Mouse (Mus musculus) cerebellum, adult 9-11 months (tissue): ENCODE data around the gene Piga.

Experiments
- DNase-seq: peaks from one replicate; pipeline ENCODE4 v3.0.0; 2022

Gene Piga

DNA sequence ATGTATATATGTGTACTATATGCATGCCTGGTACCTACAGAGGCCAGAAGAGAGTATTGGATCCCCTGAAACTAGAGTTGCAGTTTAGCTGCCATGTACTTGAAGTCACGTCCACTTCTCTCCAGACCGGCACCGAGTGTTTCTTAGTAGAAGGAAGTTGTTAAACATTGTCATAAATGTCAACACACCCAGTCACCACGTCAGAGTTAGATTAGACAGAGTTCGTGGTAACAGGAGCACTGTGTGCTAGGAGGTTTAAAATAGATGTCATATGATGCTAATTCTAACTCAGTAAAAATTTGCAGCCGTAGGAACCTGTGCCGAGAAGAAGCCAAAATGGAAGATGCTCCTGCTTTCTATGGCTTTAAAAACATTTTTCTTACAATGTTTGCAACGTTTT is 17.1 kb downstream of the Piga start, which contains the start of gene Asb11:
TSS of gene Asb11 (plus strand) at position 286 of the 400 bp plus-strand sequence.
- no peak for DNase-seq

DNA sequence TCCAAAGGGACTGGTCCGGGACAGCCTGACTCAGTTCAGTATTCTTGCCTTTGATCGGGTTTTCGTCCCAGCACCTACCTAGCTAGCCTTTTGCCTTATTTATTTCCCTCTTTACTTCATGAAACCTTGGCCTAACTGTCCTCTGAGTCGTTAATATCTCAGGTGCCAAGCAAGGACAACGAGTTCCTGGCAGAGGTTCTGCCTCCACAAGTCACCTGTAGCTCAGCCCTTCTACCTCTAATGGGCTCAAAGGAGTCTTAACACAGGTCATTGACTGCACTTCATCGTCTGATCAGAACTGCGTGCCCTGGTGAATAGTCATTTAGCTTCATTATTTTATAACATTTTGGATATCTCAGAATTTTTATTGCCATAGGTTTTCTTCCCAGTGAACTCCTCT is 19.9 kb downstream of the Piga start:
- DNase-seq: no peak

DNA sequence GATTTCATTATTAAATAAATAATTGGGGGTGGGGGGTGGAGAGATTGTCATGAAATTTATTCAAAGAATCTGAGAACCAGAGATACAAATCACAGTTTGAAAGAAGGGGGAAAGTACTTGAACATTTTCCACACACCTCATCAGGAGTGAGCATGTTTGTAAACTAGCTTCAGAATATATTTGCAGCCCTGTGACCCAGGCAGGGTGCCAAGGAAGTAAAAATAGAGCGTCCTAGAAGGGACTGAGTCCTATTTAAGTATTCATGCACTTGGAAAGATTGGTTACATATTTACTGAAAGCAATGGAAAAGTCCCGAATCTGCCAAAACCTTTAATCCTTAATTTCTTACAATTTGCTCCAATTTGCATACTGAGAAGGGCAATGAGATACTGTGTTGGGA is 20.6 kb downstream of the Piga start:
- no peak for DNase-seq

DNA sequence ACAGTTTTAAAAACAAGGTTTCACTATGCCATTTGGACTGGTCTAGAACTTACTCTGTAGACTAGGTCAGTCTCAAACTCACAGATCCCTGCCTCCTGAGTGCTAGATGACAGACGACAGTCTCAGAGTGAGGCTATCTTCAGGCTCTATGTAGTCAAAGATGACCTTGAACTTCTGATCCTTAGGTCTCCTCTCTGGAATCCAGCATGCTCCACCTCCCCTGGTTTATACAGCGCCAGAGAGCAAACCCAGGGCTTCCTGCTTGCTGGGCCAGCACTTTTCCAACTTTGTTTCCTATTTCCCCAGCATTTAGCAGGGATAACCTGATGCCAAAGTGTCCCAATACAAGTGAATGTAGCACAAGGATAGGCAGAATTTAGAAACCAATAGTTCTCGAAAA is 21.1 kb downstream of the Piga start:
- no peak for DNase-seq

DNA sequence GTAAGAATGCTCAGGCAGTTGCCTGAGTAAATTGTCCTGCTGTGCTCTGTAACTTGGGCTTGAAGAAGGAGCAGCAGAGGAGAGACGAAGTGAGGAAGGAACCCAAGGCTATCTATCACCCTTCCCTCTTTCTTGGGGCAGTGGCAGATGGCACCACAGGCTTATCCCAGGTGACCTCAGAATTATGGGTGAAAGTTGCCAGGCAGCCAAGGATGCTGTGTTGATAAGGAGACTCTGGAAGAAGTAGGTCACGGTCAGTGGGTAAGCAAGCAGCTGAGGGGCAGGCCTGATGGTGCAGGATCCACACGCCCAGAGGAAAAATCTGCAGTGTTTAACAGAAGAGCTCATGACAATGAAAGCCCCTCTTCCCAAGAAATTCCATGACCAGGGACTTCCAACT is 21.7 kb downstream of the Piga start:
- DNase-seq: no peak

DNA sequence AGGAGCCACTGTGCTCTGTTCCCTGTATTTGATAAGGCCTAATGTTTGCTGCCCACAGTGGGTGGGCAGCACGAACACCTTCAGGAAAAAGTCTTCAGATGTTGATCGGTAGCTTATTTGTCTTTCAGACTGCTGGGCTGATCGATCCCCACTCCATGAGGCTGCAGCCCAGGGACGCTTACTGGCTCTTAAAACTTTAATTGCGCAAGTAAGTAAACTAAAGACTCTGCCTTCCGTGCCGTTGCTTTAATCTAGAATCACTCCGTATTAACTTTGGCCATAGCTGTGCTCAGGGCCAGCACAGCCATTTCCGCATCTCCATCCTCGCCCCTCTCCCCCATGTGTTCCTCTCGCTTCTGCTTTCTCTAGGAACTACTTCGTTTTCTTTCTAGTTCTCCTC is 26.0 kb downstream of the Piga start:
- DNase-seq: no peak

DNA sequence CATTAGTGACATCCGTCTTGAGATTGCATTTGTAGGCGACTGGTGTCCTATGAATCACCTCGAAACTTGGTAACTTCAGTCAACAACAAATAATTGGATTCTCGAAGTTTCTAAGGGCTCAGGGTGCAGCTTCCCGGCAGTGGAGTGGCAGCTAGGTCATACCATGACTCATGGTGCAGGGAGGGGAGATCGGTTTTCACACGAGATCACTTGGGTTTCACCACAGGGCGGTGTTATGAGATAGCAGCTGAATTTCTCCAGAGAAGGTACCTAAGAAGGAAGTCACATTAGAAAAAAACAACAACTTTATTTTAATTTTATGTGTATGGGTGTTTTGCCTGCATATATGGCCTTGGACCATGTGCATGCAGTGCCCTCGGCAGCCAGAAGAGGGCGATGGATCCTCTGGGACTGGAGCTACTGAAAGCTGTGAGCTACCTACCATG is 26.5 kb downstream of the Piga start:
- DNase-seq: no peak

DNA sequence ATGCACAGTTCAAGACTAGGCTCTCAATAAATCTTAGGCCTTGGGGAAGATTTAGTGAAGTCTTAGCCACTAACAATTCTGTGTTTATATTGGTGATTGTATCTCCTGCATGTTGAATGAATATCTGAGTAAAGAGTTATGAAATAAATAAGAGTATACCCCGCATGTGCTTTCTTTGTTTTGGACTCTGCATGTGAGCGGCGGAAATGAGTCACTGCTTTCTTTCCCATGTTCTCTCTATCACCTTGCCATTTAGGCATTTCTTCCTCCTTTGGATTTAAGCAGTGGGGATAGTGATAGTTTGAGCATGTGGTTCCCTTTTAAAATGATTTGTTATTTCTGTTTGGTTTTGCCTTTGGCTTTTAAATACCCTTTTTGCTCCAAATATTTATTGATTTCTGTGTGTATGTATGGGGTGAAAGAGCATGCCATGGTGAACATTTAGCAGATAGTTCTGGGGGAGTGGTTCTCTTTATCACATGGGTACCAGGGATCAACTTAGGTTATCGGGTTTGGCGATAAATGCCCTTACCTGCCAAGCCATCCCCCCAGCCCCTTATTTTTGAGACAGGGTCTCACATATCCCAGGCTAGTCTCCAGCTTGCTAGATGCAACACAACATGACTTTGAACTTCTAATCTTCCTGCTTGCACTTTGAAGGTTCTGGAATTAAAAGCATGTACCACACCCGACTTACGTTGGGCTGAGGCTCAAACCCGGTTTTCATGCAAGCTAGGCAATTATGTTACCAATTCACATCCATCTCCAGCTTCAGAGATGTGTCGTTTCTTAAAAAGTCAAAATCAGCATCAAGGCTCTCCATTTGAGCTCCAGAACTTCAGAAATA is 27.5 kb downstream of the Piga start:
- DNase-seq: no peak

DNA sequence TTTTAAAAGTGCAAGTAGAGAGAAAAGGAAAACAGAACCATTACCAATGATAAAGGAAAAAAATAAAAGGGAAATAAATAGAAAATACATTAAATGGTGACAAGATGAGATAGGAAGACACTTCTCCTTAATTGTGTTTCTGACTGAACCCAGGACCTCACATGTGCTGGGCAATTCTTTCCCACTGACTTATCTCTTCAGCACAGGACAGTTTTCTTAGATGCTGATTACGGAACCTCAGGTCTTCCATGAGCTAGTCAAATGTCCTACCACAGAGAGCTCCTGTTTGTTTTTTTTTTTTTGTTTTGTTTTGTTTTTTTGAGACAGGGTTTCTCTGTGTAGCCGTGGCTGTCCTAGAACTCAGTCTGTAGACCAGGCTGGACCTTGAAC is 28.1 kb downstream of the Piga start:
- no peak for DNase-seq

DNA sequence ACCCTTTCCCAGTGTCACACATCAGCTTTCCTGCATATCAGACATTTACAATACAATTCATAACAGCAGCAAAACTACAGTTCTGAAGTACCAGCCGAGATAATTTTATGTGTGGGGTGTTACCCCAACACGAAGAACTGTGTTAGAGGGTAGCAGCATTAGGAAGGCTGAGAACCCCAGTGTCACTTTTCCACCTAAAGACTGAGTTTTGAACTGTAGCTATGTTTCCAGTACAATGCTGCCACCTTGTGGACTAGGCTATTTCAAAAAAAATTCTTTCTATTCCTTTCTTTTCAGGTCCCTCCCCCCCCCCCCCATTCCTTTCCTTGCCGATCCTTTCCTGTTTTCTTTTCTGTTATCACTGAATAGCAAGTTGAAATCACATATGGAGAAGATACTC is 29.6 kb downstream of the Piga start:
- peak; percentile 8 for DNase-seq

DNA sequence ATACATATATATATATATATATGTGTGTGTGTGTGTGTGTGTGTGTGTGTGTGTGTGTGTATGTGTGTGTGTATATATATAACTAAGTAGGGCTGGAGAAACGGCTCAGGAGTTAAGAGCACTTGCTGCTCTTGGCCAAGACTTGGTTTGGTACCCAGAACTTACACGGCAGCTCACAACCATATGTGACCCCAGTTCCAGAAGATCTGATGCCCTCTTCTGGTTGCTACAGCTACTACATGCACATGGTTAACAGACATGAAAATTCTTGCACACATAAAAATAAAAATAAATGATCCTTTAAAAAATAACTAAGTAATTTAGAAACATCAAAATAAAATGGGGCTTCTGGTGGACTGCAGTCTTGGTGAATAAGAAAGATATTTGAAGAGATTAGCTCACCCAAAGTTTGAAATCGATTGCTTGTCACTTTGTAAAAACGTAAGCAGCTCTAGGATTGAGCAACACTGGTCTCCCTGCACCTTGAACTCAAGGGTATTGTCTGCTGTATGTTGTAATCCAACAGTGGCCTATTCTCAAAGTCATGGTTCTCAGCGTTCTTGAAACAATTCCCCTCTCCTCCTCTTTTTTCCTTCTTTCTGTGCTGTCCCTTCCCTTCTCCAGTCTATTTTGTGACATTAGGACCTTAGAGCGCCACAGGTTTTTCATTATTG is 39.8 kb downstream of the Piga start:
- DNase-seq: no peak
